In the genomic region with DNA sequence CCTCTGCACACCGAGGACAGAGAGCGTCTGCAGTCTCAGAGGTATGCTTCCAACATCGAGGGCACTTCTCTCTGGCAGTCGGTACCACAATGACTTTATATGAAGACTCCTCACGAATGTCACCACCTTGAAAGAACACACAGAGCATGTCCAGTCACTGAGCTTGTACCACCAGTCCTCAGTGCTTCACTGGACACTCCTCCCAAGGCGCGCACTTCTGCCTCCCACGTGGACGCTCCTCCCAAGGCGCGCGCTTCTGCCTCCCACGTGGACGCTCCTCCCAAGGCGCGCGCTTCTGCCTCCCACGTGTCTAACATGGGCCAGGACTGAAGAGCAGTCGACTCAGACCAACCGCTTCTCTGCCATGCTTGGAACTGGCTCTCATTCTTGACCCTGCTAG, we compare ENCODE assay signal across 31 mouse cellular contexts. TPM values are rescaled to one million over a fixed set of nuclear protein-coding genes. Genes with fewer than 3 reads are reported as not detected.
DNase-seq lines count a peak whose midpoint lies in the region; ATAC-seq lines count a peak whose summit lies in the region.
"Had no signal": no experiment of that assay in that cellular context is flagged by ENCODE, and none has a peak within 500 bp of the region (broad histone marks: within the 10 kb centered on the region; RNA-seq: fewer than 3 reads in every experiment).

No protein-coding gene starts in this region.

- WGBS in heart, embryonic 10.5 days, result 85% methylated on average over 20 of the region's 20 CpGs
- WGBS in kidney, embryonic 15.5 days, result 85% methylated on average over 20 of the region's 20 CpGs
- 85% methylated on average over 20 of the region's 20 CpGs for WGBS in liver, embryonic 13.5 days (ENCODE audit: insufficient replicate concordance)
- 95% methylated on average over 20 of the region's 20 CpGs for WGBS in liver, embryonic 11.5 days

- no peaks in the 10 kb centered on the region for H3K27me3 ChIP-seq in heart, embryonic 10.5 days (ENCODE audit: insufficient read depth, poor library complexity, severe bottlenecking)
- H3K27me3 ChIP-seq in kidney, embryonic 15.5 days, result no peaks in the 10 kb centered on the region
- no peaks in the 10 kb centered on the region for H3K27me3 ChIP-seq in liver, embryonic 13.5 days
- no peaks in the 10 kb centered on the region for H3K27me3 ChIP-seq in liver, embryonic 11.5 days (replicated peaks; ENCODE audit: control insufficient read depth, insufficient read depth, low read length)
- H3K27me3 ChIP-seq: CH12.LX; embryonic facial prominence, embryonic 12.5 days; embryonic facial prominence, embryonic 15.5 days; forebrain, embryonic 12.5 days; forebrain, embryonic 15.5 days; heart, embryonic 13.5 days; Patski had no signal

- H3K9ac ChIP-seq in kidney, embryonic 15.5 days, result no peak overlapping the region
- no peak overlapping the region for H3K9ac ChIP-seq in liver, embryonic 13.5 days
- no peak overlapping the region for H3K9ac ChIP-seq in liver, embryonic 11.5 days (ENCODE audit: low read depth, low read length)
- H3K9ac ChIP-seq: embryonic facial prominence, embryonic 12.5 days; embryonic facial prominence, embryonic 15.5 days; forebrain, embryonic 12.5 days; forebrain, embryonic 15.5 days; heart, embryonic 13.5 days; hindbrain, embryonic 14.5 days had no signal

- no peak overlapping the region for H3K4me2 ChIP-seq in kidney, embryonic 15.5 days
- no peak overlapping the region for H3K4me2 ChIP-seq in liver, embryonic 13.5 days
- no peak overlapping the region for H3K4me2 ChIP-seq in liver, embryonic 11.5 days
- H3K4me2 ChIP-seq: embryonic facial prominence, embryonic 12.5 days; embryonic facial prominence, embryonic 15.5 days; forebrain, embryonic 12.5 days; forebrain, embryonic 15.5 days; heart, embryonic 13.5 days; hindbrain, embryonic 14.5 days had no signal

- no peak overlapping the region for H3K27ac ChIP-seq in heart, embryonic 10.5 days
- H3K27ac ChIP-seq in kidney, embryonic 15.5 days, result no peak overlapping the region
- H3K27ac ChIP-seq in liver, embryonic 13.5 days, result no peak overlapping the region
- H3K27ac ChIP-seq in liver, embryonic 11.5 days (ENCODE audit: low read depth, low read length), result no peak overlapping the region
- H3K27ac ChIP-seq: embryonic facial prominence, embryonic 12.5 days; embryonic facial prominence, embryonic 15.5 days; forebrain, embryonic 12.5 days; forebrain, embryonic 15.5 days; gastrocnemius, adult 2 months; heart, embryonic 13.5 days; hindbrain, embryonic 14.5 days; hindbrain, postnatal 0 days had no signal

- H3K4me3 ChIP-seq in heart, embryonic 10.5 days, result no peak overlapping the region
- no peak overlapping the region for H3K4me3 ChIP-seq in kidney, embryonic 15.5 days (replicated peaks)
- no peak overlapping the region for H3K4me3 ChIP-seq in liver, embryonic 13.5 days (replicated peaks)
- H3K4me3 ChIP-seq in liver, embryonic 11.5 days (ENCODE audit: low read depth, low read length), result no peak overlapping the region
- H3K4me3 ChIP-seq: embryonic facial prominence, embryonic 12.5 days; embryonic facial prominence, embryonic 15.5 days; erythroblast, embryonic 14.5 days; forebrain, embryonic 12.5 days; forebrain, embryonic 15.5 days; gastrocnemius, adult 2 months; heart, embryonic 13.5 days had no signal

- peak; percentile 85 for DNase-seq in heart, adult 11 months
- DNase-seq in heart, embryonic 10.5 days (ENCODE audit: low spot score), result no peak
- DNase-seq in kidney, adult 8-10 months, result no peak
- DNase-seq in liver, embryonic 13.5 days, result no peak
- no peak for DNase-seq in liver, embryonic 11.5 days (ENCODE audit: low spot score)
- DNase-seq in thymus, adult 18-20 months, result no peak
- DNase-seq: adrenal gland, adult 2 months; adrenal gland, postnatal 14 days; B cell, adult 2 months; cerebellum, adult 11 months; cerebellum, adult 2 months; cerebellum, adult 9-11 months; cerebellum, postnatal 25 days; gastrocnemius, adult 2 months; gastrocnemius, postnatal 14 days; heart, adult 18-20 months; heart, postnatal 14 days; heart, postnatal 4 days had no signal

- H3K4me1 ChIP-seq in heart, embryonic 10.5 days, result peaks cover 5% of the 10 kb centered on the region; the same call in 1 of the 2 replicates
- no peaks in the 10 kb centered on the region for H3K4me1 ChIP-seq in kidney, embryonic 15.5 days
- H3K4me1 ChIP-seq in liver, embryonic 13.5 days (replicated peaks), result no peaks in the 10 kb centered on the region
- H3K4me1 ChIP-seq in liver, embryonic 11.5 days (replicated peaks; ENCODE audit: control insufficient read depth, insufficient read depth, low read length), result no peaks in the 10 kb centered on the region
- H3K4me1 ChIP-seq: embryonic facial prominence, embryonic 12.5 days; forebrain, embryonic 12.5 days had no signal

- 0 out of 2 replicates have a peak, but pooled peaks have one; percentile 23 for ATAC-seq in kidney, embryonic 15.5 days (replicated peaks; ENCODE audit: low FRiP score)
- ATAC-seq in liver, embryonic 13.5 days (ENCODE audit: low read depth), result peak; percentile 15; the same call in 1 of the 2 replicates
- ATAC-seq in liver, embryonic 11.5 days (replicated peaks; ENCODE audit: low FRiP score), result no peak
- 0 out of 2 replicates have a peak, but pooled peaks have one; percentile 38 for ATAC-seq in erythroblast, adult 5-6 weeks (replicated peaks; ENCODE audit: low FRiP score, poor library complexity, severe bottlenecking)
- ATAC-seq: forebrain, embryonic 15.5 days; hindbrain, postnatal 0 days; Patski had no signal

- H3K9me3 ChIP-seq in heart, embryonic 10.5 days, result no peaks in the 10 kb centered on the region
- H3K9me3 ChIP-seq in kidney, embryonic 15.5 days (replicated peaks), result no peaks in the 10 kb centered on the region
- no peaks in the 10 kb centered on the region for H3K9me3 ChIP-seq in liver, embryonic 13.5 days (replicated peaks)
- H3K9me3 ChIP-seq in liver, embryonic 11.5 days (ENCODE audit: control insufficient read depth, low read length), result no peaks in the 10 kb centered on the region
- H3K9me3 ChIP-seq: embryonic facial prominence, embryonic 12.5 days; embryonic facial prominence, embryonic 15.5 days; forebrain, embryonic 12.5 days; forebrain, embryonic 15.5 days; G1E; heart, embryonic 13.5 days had no signal

- H3K36me3 ChIP-seq in heart, embryonic 10.5 days, result peaks cover 80% of the 10 kb centered on the region
- peaks cover 88% of the 10 kb centered on the region for H3K36me3 ChIP-seq in kidney, embryonic 15.5 days
- H3K36me3 ChIP-seq in liver, embryonic 13.5 days, result peaks cover 80% of the 10 kb centered on the region
- H3K36me3 ChIP-seq in liver, embryonic 11.5 days (ENCODE audit: control insufficient read depth, insufficient read depth, low read length), result peaks cover 35% of the 10 kb centered on the region

RNA-seq across cellular contexts. Expression of gene Iars2, which starts 42.1 kb away (rescaled TPM):
- polyA plus RNA-seq in heart, embryonic 10.5 days (2016; fragmentation: Nextera tagmentation; extraction: Ambion mirVana), result 31.7 and 43.8 TPM in 2 replicates
- polyA plus RNA-seq in kidney, embryonic 15.5 days (2015; fragmentation: Nextera tagmentation; extraction: Ambion mirVana), result 30.4 and 32.7 TPM in 2 replicates
- polyA plus RNA-seq in liver, embryonic 13.5 days (2015; fragmentation: Nextera tagmentation; extraction: Ambion mirVana), result 21.3 and 25.9 TPM in 2 replicates
- 41.0 and 49.6 TPM in 2 replicates for polyA plus RNA-seq in liver, embryonic 11.5 days (2014; fragmentation: Nextera tagmentation; extraction: Ambion mirVana)
- 11.7 and 17.3 TPM in 2 replicates for total RNA-seq in erythroblast, adult 5-6 weeks (2015; ENCODE audit: low replicate concordance)
- 12.5 and 17.3 TPM in 2 replicates for total RNA-seq in erythroblast, adult 5-6 weeks (2017; ENCODE audit: low replicate concordance)

RNA-seq across cellular contexts. Expression of gene Bpnt1, which starts 44.9 kb away (rescaled TPM):
- polyA plus RNA-seq in heart, embryonic 10.5 days (2016; fragmentation: Nextera tagmentation; extraction: Ambion mirVana), result 38.5 and 39.9 TPM in 2 replicates
- 53.2 and 54.3 TPM in 2 replicates for polyA plus RNA-seq in kidney, embryonic 15.5 days (2015; fragmentation: Nextera tagmentation; extraction: Ambion mirVana)
- 14.4 and 16.5 TPM in 2 replicates for polyA plus RNA-seq in liver, embryonic 13.5 days (2015; fragmentation: Nextera tagmentation; extraction: Ambion mirVana)
- 28.4 and 29.4 TPM in 2 replicates for polyA plus RNA-seq in liver, embryonic 11.5 days (2014; fragmentation: Nextera tagmentation; extraction: Ambion mirVana)
- total RNA-seq in erythroblast, adult 5-6 weeks (2015; ENCODE audit: low replicate concordance), result 1.5 and 3.3 TPM in 2 replicates
- total RNA-seq in erythroblast, adult 5-6 weeks (2017; ENCODE audit: low replicate concordance), result 1.7 and 2.5 TPM in 2 replicates
